Mouse (Mus musculus) CH12.LX (cell line): Measurements from ENCODE around the gene Aaas. TPM values are rescaled to one million over a fixed set of nuclear protein-coding genes. Genes with fewer than 3 reads are reported as not detected.

ENCODE experiments used
- DNase-seq: peaks from one replicate; pipeline ENCODE4 v3.0.0-alpha.2; 2013; ENCODE audit errors: extremely low read depth
- H3K27ac ChIP-seq: 2 replicates; pipeline ENCODE4 v1.5.1; 2012; ENCODE audit warnings: low read depth, mild to moderate bottlenecking, control low read depth, moderate library complexity; ENCODE audit not compliant: insufficient read depth
- H3K27me3 ChIP-seq: replicated peaks from 2 replicates; pipeline ENCODE3; 2012; ENCODE audit warnings: inconsistent platforms
- H3K36me3 ChIP-seq, 2 experiments: replicated peaks in 1 of 2; 2 replicates each; pipeline versions ENCODE3 to v1.6.1; 2012; ENCODE audit warnings: inconsistent platforms in 1 of 2, low read length in 1 of 2, mild to moderate bottlenecking in 1 of 2, mixed read lengths in 1 of 2, moderate library complexity in 1 of 2; ENCODE audit not compliant: control insufficient read depth in 1 of 2, insufficient read depth in 1 of 2
- H3K4me1 ChIP-seq, 2 experiments: 2 replicates each; pipeline ENCODE4 v1.6.1; 2012; ENCODE audit warnings: inconsistent platforms in 1 of 2, moderate library complexity in 1 of 2; ENCODE audit not compliant: insufficient read depth in 2 of 2, control insufficient read depth in 1 of 2
- H3K4me2 ChIP-seq: 2 replicates; pipeline ENCODE4 v1.6.1; 2012; ENCODE audit warnings: low read depth, mild to moderate bottlenecking, control low read depth; ENCODE audit not compliant: poor library complexity, insufficient read depth, severe bottlenecking
- H3K4me3 ChIP-seq, 3 experiments: fragments of 150-350 bp in 1 of 3; sonication (generic) in 1 of 3; replicated peaks in 1 of 3; 2 replicates each; pipeline versions ENCODE3 to v1.5.1; 2011 to 2012; ENCODE audit warnings: low read depth in 2 of 3, low read length in 2 of 3, mild to moderate bottlenecking in 2 of 3, moderate library complexity in 2 of 3, control low read depth in 1 of 3, improper control_type of control experiment in 1 of 3, inconsistent platforms in 1 of 3, mixed read lengths in 1 of 3; ENCODE audit not compliant: poor library complexity in 1 of 3
- H3K79me2 ChIP-seq: replicated peaks from 2 replicates; pipeline ENCODE4 v1.6.1; 2012; ENCODE audit warnings: mild to moderate bottlenecking, moderate library complexity; ENCODE audit not compliant: control insufficient read depth, poor library complexity, insufficient read depth, severe bottlenecking; ENCODE audit errors: extremely low read depth
- H3K9ac ChIP-seq: 2 replicates; pipeline ENCODE4 v1.6.1; 2012; ENCODE audit warnings: low read depth, mild to moderate bottlenecking, control low read depth, moderate library complexity; ENCODE audit not compliant: insufficient read depth
- H3K9me3 ChIP-seq: replicated peaks from 2 replicates; pipeline ENCODE3; 2012; ENCODE audit warnings: low read length, inconsistent platforms, mixed read lengths
- BHLHE40 ChIP-seq: IDR thresholded peaks from 2 replicates; pipeline ENCODE4 v1.6.1; 2011; ENCODE audit warnings: mild to moderate bottlenecking, low read depth, low read length, improper control_type of control experiment
- CHD1 ChIP-seq: IDR thresholded peaks from 2 replicates; pipeline ENCODE4 v1.6.1; 2012; ENCODE audit warnings: low read depth, low read length, improper control_type of control experiment, inconsistent platforms
- CHD2 ChIP-seq: IDR thresholded peaks from 2 replicates; pipeline ENCODE4 v1.6.1; 2011; ENCODE audit warnings: low read length, improper control_type of control experiment
- CTCF ChIP-seq, 2 experiments: IDR thresholded peaks in 1 of 2; conservative IDR thresholded peaks in 1 of 2; 2 replicates each; pipeline ENCODE4 v1.5.1; 2011 to 2012; ENCODE audit warnings: low read depth in 2 of 2, low read length in 2 of 2, improper control_type of control experiment in 1 of 2, inconsistent platforms in 1 of 2, mild to moderate bottlenecking in 1 of 2, moderate library complexity in 1 of 2
- EP300 ChIP-seq: IDR thresholded peaks from 2 replicates; pipeline ENCODE4 v1.6.1; 2011; ENCODE audit warnings: low read length, improper control_type of control experiment
- ETS1 ChIP-seq: conservative IDR thresholded peaks from 2 replicates; pipeline ENCODE4 v1.6.1; 2012; ENCODE audit warnings: low read depth, mild to moderate bottlenecking, inconsistent platforms, low read length, improper control_type of control experiment, moderate library complexity
- GABPA ChIP-seq: IDR thresholded peaks from 2 replicates; pipeline ENCODE4 v1.6.1; 2012; ENCODE audit warnings: low read depth, low read length, improper control_type of control experiment, inconsistent platforms; ENCODE audit not compliant: insufficient replicate concordance
- HCFC1 ChIP-seq: IDR thresholded peaks from 2 replicates; pipeline ENCODE4 v1.6.1; 2012; ENCODE audit warnings: low read depth, mild to moderate bottlenecking, inconsistent platforms, low read length, improper control_type of control experiment
- IRF4 ChIP-seq: IDR thresholded peaks from 2 replicates; pipeline ENCODE4 v1.6.1; 2014; ENCODE audit warnings: low read depth, mild to moderate bottlenecking, inconsistent platforms, low read length, improper control_type of control experiment
- JUND ChIP-seq: conservative IDR thresholded peaks from 2 replicates; pipeline ENCODE4 v1.6.1; 2011; ENCODE audit warnings: low read depth, low read length, improper control_type of control experiment
- KAT2A ChIP-seq: IDR thresholded peaks from 2 replicates; pipeline ENCODE4 v1.6.1; 2012; ENCODE audit warnings: low read length, improper control_type of control experiment, inconsistent platforms; ENCODE audit not compliant: insufficient replicate concordance
- MAX ChIP-seq: IDR thresholded peaks from 2 replicates; pipeline ENCODE4 v1.6.1; 2011; ENCODE audit warnings: low read length, improper control_type of control experiment
- MAZ ChIP-seq: IDR thresholded peaks from 2 replicates; pipeline ENCODE4 v1.6.1; 2012; ENCODE audit warnings: low read depth, mild to moderate bottlenecking, inconsistent platforms, low read length, improper control_type of control experiment, moderate library complexity
- MEF2A ChIP-seq: IDR thresholded peaks from 2 replicates; pipeline ENCODE4 v1.6.1; 2014; ENCODE audit warnings: low read depth, mild to moderate bottlenecking, inconsistent platforms, low read length, improper control_type of control experiment, borderline replicate concordance
- MXI1 ChIP-seq: IDR thresholded peaks from 2 replicates; pipeline ENCODE4 v1.6.1; 2011; ENCODE audit warnings: mild to moderate bottlenecking, low read depth, low read length, improper control_type of control experiment
- MYC ChIP-seq: IDR thresholded peaks from 2 replicates; pipeline ENCODE4 v1.6.1; 2011; ENCODE audit warnings: low read depth, mild to moderate bottlenecking, improper control_type of control experiment, low read length
- NELFE ChIP-seq: IDR thresholded peaks from 2 replicates; pipeline ENCODE4 v1.6.1; 2011; ENCODE audit warnings: low read depth, low read length, improper control_type of control experiment
- NRF1 ChIP-seq: IDR thresholded peaks from 2 replicates; pipeline ENCODE4 v1.6.1; 2014; ENCODE audit warnings: low read depth, mild to moderate bottlenecking, inconsistent platforms, low read length, improper control_type of control experiment, moderate library complexity
- POLR2A ChIP-seq: IDR thresholded peaks from 2 replicates; pipeline ENCODE4 v1.6.1; 2011; ENCODE audit warnings: low read depth, mild to moderate bottlenecking, improper control_type of control experiment, low read length
- RAD21 ChIP-seq: IDR thresholded peaks from 2 replicates; pipeline ENCODE4 v1.6.1; 2011; ENCODE audit warnings: low read depth, mild to moderate bottlenecking, low read length, improper control_type of control experiment, moderate library complexity
- RCOR1 ChIP-seq: conservative IDR thresholded peaks from 2 replicates; pipeline ENCODE4 v1.6.1; 2012; ENCODE audit warnings: low read depth, mild to moderate bottlenecking, inconsistent platforms, low read length, improper control_type of control experiment
- SIN3A ChIP-seq: IDR thresholded peaks from 2 replicates; pipeline ENCODE4 v1.6.1; 2012; ENCODE audit warnings: low read length, improper control_type of control experiment, inconsistent platforms
- SMC3 ChIP-seq: IDR thresholded peaks from 2 replicates; pipeline ENCODE4 v1.6.1; 2011; ENCODE audit warnings: low read depth, low read length, improper control_type of control experiment
- TBP ChIP-seq: conservative IDR thresholded peaks from 2 replicates; pipeline ENCODE4 v1.6.1; 2011; ENCODE audit warnings: low read depth, low read length, improper control_type of control experiment
- TCF12 ChIP-seq: IDR thresholded peaks from 2 replicates; pipeline ENCODE4 v1.6.1; 2014; ENCODE audit warnings: low read depth, mild to moderate bottlenecking, inconsistent platforms, low read length, improper control_type of control experiment
- UBTF ChIP-seq: IDR thresholded peaks from 2 replicates; pipeline ENCODE4 v1.6.1; 2012; ENCODE audit warnings: low read depth, mild to moderate bottlenecking, inconsistent platforms, low read length, improper control_type of control experiment, moderate library complexity
- USF1 ChIP-seq: IDR thresholded peaks from 2 replicates; pipeline ENCODE4 v1.6.1; 2014; ENCODE audit warnings: low read depth, mild to moderate bottlenecking, inconsistent platforms, low read length, improper control_type of control experiment
- USF2 ChIP-seq: conservative IDR thresholded peaks from 2 replicates; pipeline ENCODE4 v1.6.1; 2011; ENCODE audit warnings: low read depth, low read length, improper control_type of control experiment
- ZC3H11A ChIP-seq: IDR thresholded peaks from 2 replicates; pipeline ENCODE4 v1.6.1; 2012; ENCODE audit warnings: low read depth, mild to moderate bottlenecking, inconsistent platforms, low read length, improper control_type of control experiment
- ZKSCAN1 ChIP-seq: IDR thresholded peaks from 2 replicates; pipeline ENCODE4 v1.6.1; 2012; ENCODE audit warnings: low read depth, inconsistent platforms, low read length, improper control_type of control experiment, borderline replicate concordance
- ZMIZ1 ChIP-seq: IDR thresholded peaks from 2 replicates; pipeline ENCODE4 v1.6.1; 2012; ENCODE audit warnings: low read depth, mild to moderate bottlenecking, inconsistent platforms, low read length, improper control_type of control experiment
- dilution Hi-C: fragments of 300-500 bp; cut with MboI; formaldehyde crosslinking; loops from 2 replicates; pipeline ENCODE4 v1.14.3; 2020; ENCODE audit warnings: low sequenced_read_pairs; ENCODE audit not compliant: extremely low pct_unique_long_range_greater_than_20kb, extremely low pct_ligation_motif_present
- in situ Hi-C: fragments of 300-500 bp; cut with MboI; formaldehyde crosslinking; loops from 3 replicates; pipeline ENCODE4 v1.14.3; 2019; ENCODE audit warnings: low sequenced_read_pairs, low pct_ligation_motif_present, low pct_unique_long_range_greater_than_20kb, mixed read lengths
- polyA plus RNA-seq: library from polyadenylated mRNA; unstranded; fragments of >175 nt; gene quantifications from 2 replicates; pipeline ENCODE4 v1.2.1, GENCODE M21; 2012; ENCODE audit warnings: low read depth; ENCODE audit not compliant: insufficient read length
- total RNA-seq, 2 experiments: library from RNA; depleted of rRNA; stranded (reverse); fragments of 300-350 nt in 1 of 2; fragments of >200 nt in 1 of 2; gene quantifications; 2 replicates each; pipeline ENCODE4 v1.2.3; 2012 to 2014

The Aaas gene
- total and polyA plus RNA-seq, 3 experiments, result 98.3 to 266 (median 126) TPM

DNA sequence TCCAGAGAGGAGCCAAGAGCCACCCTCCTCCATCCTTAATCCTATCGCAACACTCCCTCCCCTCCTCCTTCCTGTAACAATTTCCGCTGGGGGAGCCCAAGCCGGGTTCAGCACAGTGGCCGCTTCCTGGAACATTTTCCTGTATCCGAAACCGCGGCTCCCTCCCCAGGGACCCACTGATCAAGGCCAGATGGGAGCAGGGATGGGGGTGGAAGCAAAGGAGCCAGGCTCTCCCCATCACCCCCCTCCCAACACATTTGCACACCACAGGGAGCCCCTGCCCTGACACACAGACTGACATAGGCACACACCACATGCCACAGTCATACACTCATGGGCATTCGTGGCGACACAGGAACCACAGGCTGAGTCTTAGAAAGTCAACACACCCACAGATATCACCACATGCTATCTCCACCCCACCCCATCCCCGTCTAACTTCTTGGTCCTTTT is 27.3 kb upstream of the Aaas start:
- H3K9me3 ChIP-seq, result no peaks in the 10 kb centered on the region
- H3K4me3 ChIP-seq, result no peak overlapping the region
- H3K36me3 ChIP-seq, result no peaks in the 10 kb centered on the region
- no peak overlapping the region for H3K9ac ChIP-seq
- no peak for TF ChIP-seq UBTF
- TF ChIP-seq ZMIZ1, result no peak
- H3K27ac ChIP-seq, result no peak overlapping the region
- no peak overlapping the region for H3K4me2 ChIP-seq
- no peaks in the 10 kb centered on the region for H3K79me2 ChIP-seq
- H3K4me1 ChIP-seq, result peaks cover 0 to 17% of the 10 kb centered on the region in 2 experiments; a peak in 3 of 4 replicates
- peaks cover 39% of the 10 kb centered on the region for H3K27me3 ChIP-seq
- no peak for DNase-seq
- dilution Hi-C loops, result no loop called here
- in situ Hi-C loops, result no loop called here

DNA sequence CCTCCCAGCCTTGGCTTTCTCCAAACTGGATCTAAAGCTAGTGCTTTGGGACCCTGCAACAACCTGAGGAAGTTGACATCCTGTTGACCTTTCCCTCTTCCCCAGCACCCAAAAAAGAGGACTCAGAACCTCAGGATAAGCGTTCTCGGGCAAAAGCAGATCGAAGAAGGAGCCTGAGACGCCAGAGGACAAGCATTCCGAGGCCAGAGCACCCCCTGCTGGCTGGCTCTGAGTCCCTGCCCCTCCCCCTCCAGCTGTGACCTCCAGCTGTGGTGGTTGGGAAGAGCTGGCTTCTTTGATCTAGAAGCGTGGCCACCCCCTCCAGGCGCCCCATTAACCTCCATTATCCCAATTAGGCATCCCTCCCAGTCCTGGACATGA is 26.6 kb upstream of the Aaas start:
- dilution Hi-C loops, result no loop called here
- peak overlapping the region; percentile 53 for H3K9ac ChIP-seq
- H3K4me2 ChIP-seq, result peak overlapping the region; percentile 80
- H3K4me3 ChIP-seq, result peak overlapping the region; percentile 53 to 70 (median 59)
- H3K27me3 ChIP-seq, result peaks cover 41% of the 10 kb centered on the region
- H3K36me3 ChIP-seq, result no peaks in the 10 kb centered on the region
- TF ChIP-seq BHLHE40 (peak; percentile 59), CHD1 (no peak), MYC (no peak), ZKSCAN1 (no peak), SMC3 (peak; percentile 85), JUND (no peak), MAX (no peak), ETS1 (peak; percentile 41), TCF12 (peak; percentile 59; the same call in 1 of the 2 replicates), ZMIZ1 (no peak), NELFE (no peak; the same call in 1 of the 2 replicates), EP300 (no peak), GABPA (no peak), USF1 (no peak), USF2 (no peak), UBTF (no peak), KAT2A (no peak), RCOR1 (no peak), TBP (no peak), CTCF (conservative IDR thresholded peaks at IDR 0.05 in 1 of 2, IDR thresholded peaks at IDR 0.05 in 1 of 2; ENCODE audit: low read depth in 2 of 2, low read length in 2 of 2) (peak; percentile 42 to 97), MXI1 (no peak; the same call in 1 of the 2 replicates), MAZ (no peak), ZC3H11A (no peak; the same call in 1 of the 2 replicates), POLR2A (no peak), MEF2A (peak; percentile 61; the same call in 1 of the 2 replicates), IRF4 (no peak), RAD21 (peak; percentile 90), CHD2 (peak; percentile 96), HCFC1 (peak; percentile 28; the same call in 1 of the 2 replicates), SIN3A (0 out of 2 replicates have a peak, but pooled peaks have one; percentile 36), NRF1 (no peak)
- TF ChIP-seq, all 38 proteins: peak for 10
- DNase-seq, result peak; percentile 91
- peaks cover 0 to 17% of the 10 kb centered on the region in 2 experiments; a peak in 3 of 4 replicates for H3K4me1 ChIP-seq
- H3K27ac ChIP-seq, result no peak overlapping the region
- no peaks in the 10 kb centered on the region for H3K79me2 ChIP-seq
- in situ Hi-C loops, result no loop called here
- no peaks in the 10 kb centered on the region for H3K9me3 ChIP-seq
